Mouse (Mus musculus) stomach, embryonic 15.5 days (tissue): ENCODE data around the gene Zan. TPM values are rescaled to one million over a fixed set of nuclear protein-coding genes. Genes with fewer than 3 reads are reported as not detected.
A peak's percentile ranks its signal among the peaks of the same experiment; 100 is the strongest.

ENCODE experiments used
- ATAC-seq: fragments of 200-750 bp; cut with Nextera tagmentation; 2 replicates; pipeline ENCODE4 v1.8.0; 2017; ENCODE audit warnings: low read depth, moderate number of reproducible peaks, moderate TSS enrichment; ENCODE audit not compliant: insufficient read depth, low FRiP score
- H3K27ac ChIP-seq: fragments of 300-500 bp; sonication (generic); 2 replicates; pipeline ENCODE4 v1.5.1; 2015; ENCODE audit warnings: mild to moderate bottlenecking, inconsistent platforms
- H3K27me3 ChIP-seq: fragments of 300-500 bp; sonication (generic); replicated peaks from 2 replicates; pipeline ENCODE4 v1.6.1; 2015; ENCODE audit warnings: inconsistent platforms
- H3K36me3 ChIP-seq: fragments of 300-500 bp; sonication (generic); 2 replicates; pipeline ENCODE4 v1.6.1; 2015; ENCODE audit warnings: inconsistent platforms
- H3K4me1 ChIP-seq: fragments of 300-500 bp; sonication (generic); 2 replicates; pipeline ENCODE4 v1.6.1; 2015; ENCODE audit warnings: inconsistent platforms
- H3K4me2 ChIP-seq: fragments of 300-500 bp; sonication (generic); 2 replicates; pipeline ENCODE4 v1.6.1; 2015; ENCODE audit warnings: mild to moderate bottlenecking, inconsistent platforms
- H3K4me3 ChIP-seq: fragments of 300-500 bp; sonication (generic); replicated peaks from 2 replicates; pipeline ENCODE4 v1.5.1; 2015; ENCODE audit warnings: inconsistent platforms
- H3K9ac ChIP-seq: fragments of 300-500 bp; sonication (generic); 2 replicates; pipeline ENCODE4 v1.6.1; 2015; ENCODE audit warnings: inconsistent platforms
- H3K9me3 ChIP-seq: fragments of 300-500 bp; sonication (generic); 2 replicates; pipeline ENCODE4 v1.6.1; 2016; ENCODE audit warnings: inconsistent platforms
- WGBS: fragments of 180-500 bp; shearing (Covaris S2); methylation state at CpG from one replicate; pipeline ENCODE4 v1.1.7; 2015; 5-methylcytosine and 5-hydroxymethylcytosine counted together
- polyA plus RNA-seq: library from polyadenylated mRNA; unstranded; fragments of >200 nt; fragmentation: Nextera tagmentation; extraction: Ambion mirVana; gene quantifications from 2 replicates; pipeline ENCODE4 v1.2.1, GENCODE M21; 2015

Gene Zan
- polyA plus RNA-seq, 1 experiment from 2014 or later, result 0.72 TPM

DNA sequence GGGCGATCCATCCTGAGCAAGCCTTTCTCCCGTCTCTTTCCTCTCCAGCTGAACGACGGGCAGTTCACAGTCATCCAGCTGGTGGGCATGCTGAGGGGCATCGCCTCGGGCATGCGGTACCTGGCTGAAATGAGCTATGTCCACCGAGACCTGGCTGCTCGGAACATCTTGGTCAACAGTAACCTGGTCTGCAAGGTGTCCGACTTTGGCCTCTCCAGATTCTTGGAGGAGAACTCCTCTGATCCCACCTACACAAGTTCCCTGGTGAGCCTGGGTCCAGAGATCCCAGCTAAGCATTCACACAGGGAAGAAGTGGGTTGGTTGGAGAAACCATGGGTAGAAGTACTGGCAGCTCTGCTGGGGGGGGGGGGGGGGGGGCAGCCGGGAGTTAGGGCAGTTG, 107.2 kb downstream of the Zan start:
- Histone ChIP-seq H3K4me1 (peaks cover 3% of the 10 kb centered on the region; the same call in 1 of the 2 replicates), H3K36me3 (peaks cover 93% of the 10 kb centered on the region), H3K27me3 (no peaks in the 10 kb centered on the region), H3K4me2 (no peak overlapping the region), H3K9me3 (no peaks in the 10 kb centered on the region), H3K4me3 (no peak overlapping the region), H3K9ac (no peak overlapping the region), H3K27ac (no peak overlapping the region)
- ATAC-seq, result no peak
- 97% methylated on average over 10 of the region's 11 CpGs for WGBS

DNA sequence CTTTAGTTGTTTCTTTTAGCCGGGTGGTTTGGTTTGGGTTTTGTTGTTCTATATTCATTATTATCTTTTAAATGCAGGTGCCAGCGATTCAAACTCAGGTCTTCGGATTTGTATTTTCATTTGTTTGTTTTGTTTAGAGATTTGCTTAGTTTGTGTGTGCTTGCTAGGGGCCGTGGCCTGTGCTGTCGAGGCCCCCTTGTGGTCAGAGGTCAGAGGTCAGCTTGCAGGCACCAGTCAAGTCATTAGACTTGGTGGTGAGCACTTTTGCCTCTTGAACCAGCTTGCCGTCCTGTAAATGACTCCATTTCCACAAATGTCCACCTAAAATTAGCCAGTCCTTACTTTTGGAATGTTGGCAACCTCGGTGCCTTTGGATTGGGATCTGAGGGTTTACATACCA, 118.5 kb downstream of the Zan start:
- no peak for ATAC-seq
- Histone ChIP-seq H3K27ac (no peak overlapping the region), H3K4me2 (no peak overlapping the region), H3K9me3 (no peaks in the 10 kb centered on the region), H3K9ac (no peak overlapping the region), H3K4me1 (no peaks in the 10 kb centered on the region), H3K27me3 (no peaks in the 10 kb centered on the region), H3K36me3 (peaks cover 62% of the 10 kb centered on the region), H3K4me3 (no peak overlapping the region)
- 25% methylated on average over 7 of the region's 7 CpGs for WGBS

DNA sequence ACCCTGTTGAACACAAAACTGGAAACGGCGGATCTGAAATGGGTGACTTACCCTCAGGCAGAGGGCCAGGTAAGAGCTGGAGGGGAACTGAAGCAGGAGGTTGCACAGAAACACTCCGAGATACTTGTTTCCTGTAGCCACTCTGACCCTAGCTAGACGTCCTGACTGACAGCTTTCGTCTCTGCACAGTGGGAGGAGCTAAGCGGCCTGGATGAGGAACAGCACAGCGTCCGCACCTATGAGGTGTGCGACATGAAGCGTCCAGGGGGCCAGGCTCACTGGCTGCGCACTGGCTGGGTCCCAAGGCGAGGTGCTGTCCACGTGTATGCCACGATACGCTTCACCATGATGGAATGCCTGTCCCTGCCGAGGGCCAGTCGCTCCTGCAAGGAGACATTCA, 122.8 kb downstream of the Zan start:
- Histone ChIP-seq H3K27me3 (no peaks in the 10 kb centered on the region), H3K27ac (no peak overlapping the region), H3K9ac (no peak overlapping the region), H3K4me1 (peaks cover 21% of the 10 kb centered on the region), H3K4me3 (no peak overlapping the region), H3K36me3 (peaks cover 30% of the 10 kb centered on the region), H3K9me3 (no peaks in the 10 kb centered on the region), H3K4me2 (no peak overlapping the region)
- WGBS, result 81% methylated on average over 17 of the region's 17 CpGs
- no peak for ATAC-seq

DNA sequence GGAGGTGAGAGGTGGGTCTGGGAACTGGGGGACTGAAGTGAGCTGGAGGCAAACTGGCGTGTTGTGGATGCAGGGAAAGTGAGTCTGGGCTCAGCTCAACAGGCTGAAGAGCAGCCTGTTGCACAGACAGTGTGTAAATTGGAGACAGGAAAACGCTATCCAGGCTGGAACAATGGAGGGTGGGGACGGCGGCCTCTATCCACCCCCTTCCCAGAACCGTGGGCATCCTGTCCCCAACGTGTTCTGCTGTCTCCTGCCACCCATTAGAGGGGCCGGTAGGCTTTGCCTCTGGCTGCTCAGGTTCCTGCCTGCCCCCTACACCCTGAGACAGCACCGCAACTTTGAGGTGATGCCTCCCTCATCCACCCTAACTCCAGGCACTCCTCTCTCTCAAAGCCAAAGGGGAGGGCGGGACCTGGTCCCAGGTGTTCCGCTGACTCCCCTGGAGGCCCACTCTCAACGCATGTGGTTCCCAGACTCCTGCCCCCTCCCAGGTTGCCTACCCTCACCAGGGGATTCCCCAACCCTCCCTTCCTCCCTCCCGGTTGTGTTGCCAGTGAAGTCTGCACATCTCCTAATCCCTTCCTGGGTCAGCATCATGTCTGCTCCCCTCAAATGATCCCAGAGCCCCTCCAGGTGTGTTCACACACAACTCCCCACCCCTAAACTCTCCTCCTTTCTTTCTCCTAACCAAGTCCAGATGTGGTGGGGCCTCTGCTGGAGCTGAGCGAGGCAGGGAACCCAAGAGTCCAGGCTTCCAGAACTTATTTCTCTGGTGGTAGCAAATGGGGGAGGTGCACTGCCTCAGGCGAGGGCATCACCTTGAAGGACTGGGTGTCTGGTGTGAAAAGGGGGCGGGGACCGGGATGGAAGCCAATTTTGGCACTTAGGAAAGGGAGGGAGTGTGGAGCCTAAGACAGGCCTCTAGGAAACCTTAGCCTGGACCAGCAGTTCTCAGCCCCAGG, 124.6 kb downstream of the Zan start:
- H3K27me3 ChIP-seq, result no peaks in the 10 kb centered on the region
- H3K4me1 ChIP-seq, result peaks cover 34% of the 10 kb centered on the region
- 15% methylated on average over 16 of the region's 16 CpGs for WGBS
- no peaks in the 10 kb centered on the region for H3K9me3 ChIP-seq
- peaks cover 24% of the 10 kb centered on the region for H3K36me3 ChIP-seq
- H3K4me2 ChIP-seq, result peak overlapping the region; percentile 89
- peak overlapping the region; percentile 82 for H3K4me3 ChIP-seq
- H3K9ac ChIP-seq, result peak overlapping the region; percentile 34; the same call in 1 of the 2 replicates
- ATAC-seq, result no peak
- peak overlapping the region; percentile 98 for H3K27ac ChIP-seq

DNA sequence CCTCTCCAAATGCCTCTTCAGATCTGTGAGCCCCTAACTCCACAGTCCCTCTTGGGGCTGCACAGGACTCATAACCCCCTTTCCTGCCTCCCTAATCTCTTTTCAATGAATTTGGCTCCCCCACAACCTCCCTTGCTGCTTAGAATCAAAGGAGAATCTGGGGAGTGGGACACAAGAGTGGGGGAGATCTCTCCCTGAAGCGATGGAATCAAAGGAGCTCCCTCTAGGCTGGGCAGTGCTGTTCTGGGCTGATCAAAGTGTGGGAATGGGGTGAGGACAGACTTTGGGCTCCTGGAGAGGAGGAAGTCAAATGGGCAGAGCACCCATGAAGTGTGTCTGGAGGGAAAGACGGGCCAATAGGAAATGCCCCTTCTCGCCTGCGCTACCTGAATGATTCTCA, 125.5 kb downstream of the Zan start:
- Histone ChIP-seq H3K9me3 (no peaks in the 10 kb centered on the region), H3K9ac (peak overlapping the region; percentile 96), H3K36me3 (peaks cover 23% of the 10 kb centered on the region), H3K4me2 (peak overlapping the region; percentile 89), H3K27ac (peak overlapping the region; percentile 98), H3K4me1 (peaks cover 39% of the 10 kb centered on the region), H3K27me3 (no peaks in the 10 kb centered on the region), H3K4me3 (peak overlapping the region; percentile 82)
- WGBS, result 6% methylated on average over 4 of the region's 4 CpGs
- no peak for ATAC-seq

DNA sequence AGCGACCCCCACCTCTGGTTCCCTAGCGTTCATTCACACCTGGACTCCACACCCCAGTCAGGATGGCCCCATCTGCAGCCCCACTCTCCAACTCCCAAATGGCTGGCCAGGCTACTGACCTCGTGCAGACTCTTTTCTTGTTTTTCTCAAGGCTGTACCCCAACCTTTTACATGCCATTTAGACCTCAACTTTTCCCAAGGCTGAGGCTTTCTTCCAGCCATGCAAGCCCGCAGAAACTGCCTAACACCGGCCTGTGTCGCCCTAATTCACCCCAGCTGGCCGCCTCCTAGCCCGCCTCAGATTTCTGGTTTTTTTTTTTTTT, 125.8 kb downstream of the Zan start:
- 2% methylated on average over 8 of the region's 8 CpGs for WGBS
- peaks cover 21% of the 10 kb centered on the region for H3K36me3 ChIP-seq
- no peaks in the 10 kb centered on the region for H3K27me3 ChIP-seq
- peak overlapping the region; percentile 96 for H3K9ac ChIP-seq
- no peak for ATAC-seq
- H3K4me2 ChIP-seq, result peak overlapping the region; percentile 89
- H3K27ac ChIP-seq, result peak overlapping the region; percentile 98
- H3K9me3 ChIP-seq, result no peaks in the 10 kb centered on the region
- H3K4me1 ChIP-seq, result peaks cover 40% of the 10 kb centered on the region
- peak overlapping the region; percentile 82 for H3K4me3 ChIP-seq

DNA sequence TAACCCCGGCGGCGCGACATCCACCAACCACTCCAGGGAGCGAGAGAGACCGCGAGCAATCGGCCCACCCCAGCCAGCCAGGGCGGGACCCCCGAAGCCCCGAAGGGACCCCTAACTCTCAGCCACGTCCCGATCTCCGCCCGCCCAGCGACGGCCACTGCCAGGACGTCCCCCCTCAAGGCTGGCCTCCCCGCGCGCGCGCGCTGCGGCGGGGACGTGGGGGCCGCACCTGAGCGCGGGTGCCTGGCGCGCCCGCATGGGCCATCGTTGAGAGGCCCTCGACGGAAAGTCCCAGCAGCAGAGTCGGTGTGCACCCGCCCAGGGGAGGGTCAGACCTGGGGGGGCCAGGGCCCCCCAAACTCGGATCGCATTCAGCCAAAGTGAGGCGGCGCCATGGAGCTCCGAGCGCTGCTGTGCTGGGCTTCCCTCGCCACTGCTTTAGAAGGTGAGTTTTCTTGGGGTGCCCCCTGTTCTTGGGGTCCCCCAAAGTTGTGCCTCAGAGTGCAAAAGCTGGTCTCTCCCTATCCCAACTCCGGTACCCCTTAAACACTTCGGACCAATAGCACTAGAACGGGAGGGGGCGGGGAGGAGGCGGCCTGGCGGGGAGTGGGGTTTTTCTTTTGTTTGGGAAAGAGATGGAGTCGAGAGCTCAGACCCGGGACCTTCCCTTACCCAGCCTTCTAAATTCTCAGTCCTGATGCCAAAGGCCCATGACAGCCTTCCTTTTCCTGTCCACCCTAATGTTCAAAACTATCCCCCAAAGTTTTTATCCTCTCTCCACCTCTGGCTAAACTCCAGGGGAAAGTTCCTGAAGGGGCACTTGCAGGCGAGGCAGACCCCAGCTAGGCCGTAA, 126.4 kb downstream of the Zan start:
- H3K4me1 ChIP-seq, result peaks cover 42% of the 10 kb centered on the region
- ATAC-seq, result peak; percentile 48
- peak overlapping the region; percentile 96 for H3K9ac ChIP-seq
- H3K4me2 ChIP-seq, result peak overlapping the region; percentile 89
- under 1% methylated on average over 54 of the region's 55 CpGs for WGBS
- H3K9me3 ChIP-seq, result no peaks in the 10 kb centered on the region
- H3K4me3 ChIP-seq, result peak overlapping the region; percentile 82
- H3K36me3 ChIP-seq, result peaks cover 15% of the 10 kb centered on the region
- peak overlapping the region; percentile 98 for H3K27ac ChIP-seq
- no peaks in the 10 kb centered on the region for H3K27me3 ChIP-seq

DNA sequence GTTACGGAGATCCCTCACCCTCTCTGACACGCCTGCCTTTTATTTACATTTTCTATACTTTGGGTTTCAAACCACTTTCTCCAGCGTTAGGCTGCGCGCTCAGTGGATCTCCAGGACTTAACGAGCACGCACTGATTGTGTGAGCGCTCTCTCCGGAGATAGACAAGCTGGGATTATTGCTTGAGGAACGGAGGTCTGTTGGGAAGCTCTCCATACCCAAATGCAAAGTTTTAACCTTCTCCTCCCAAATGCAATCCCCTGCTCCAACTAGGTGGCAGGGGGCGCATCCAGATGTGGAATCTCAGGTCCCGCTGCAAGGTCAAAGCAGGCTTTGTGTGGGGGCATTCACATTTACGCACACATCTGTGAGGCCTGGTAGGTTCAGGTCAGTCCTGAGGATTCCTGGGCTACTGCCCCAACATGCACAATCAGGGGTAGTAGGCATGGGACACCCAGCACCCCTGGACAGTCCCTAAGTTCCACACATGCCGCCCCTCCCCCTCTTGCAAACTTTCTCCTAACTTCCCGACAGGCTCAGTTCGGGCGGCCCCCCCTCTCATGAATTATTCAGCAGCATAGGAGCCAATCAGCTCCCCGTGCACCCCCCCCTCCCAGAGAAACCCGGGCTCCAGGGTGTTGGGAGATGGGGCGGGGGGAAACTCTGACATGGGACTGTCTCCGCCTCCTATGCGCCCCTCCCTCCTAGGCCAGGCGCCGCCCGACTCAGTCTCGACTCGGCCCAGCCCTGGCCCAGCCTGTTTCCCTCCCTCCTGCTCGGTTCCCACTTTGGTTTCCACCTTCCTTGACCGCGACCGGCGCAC, 127.3 kb downstream of the Zan start, which contains the start of gene Ephb4:
Gene Ephb4, plus strand, starts transcription at position 726 of the 821 bp plus-strand sequence.
- Histone ChIP-seq H3K27me3 (no peaks in the 10 kb centered on the region), H3K4me2 (peak within 1 kb of the TSS; percentile 89), H3K27ac (peak within 1 kb of the TSS; percentile 98), H3K4me3 (peak within 1 kb of the TSS; percentile 82), H3K36me3 (peaks cover 9% of the 10 kb centered on the region), H3K9me3 (no peaks in the 10 kb centered on the region), H3K9ac (peak within 1 kb of the TSS; percentile 96), H3K4me1 (peaks cover 44% of the 10 kb centered on the region)
- ATAC-seq, result peak; percentile 93
- WGBS, result under 1% methylated on average over 32 of the region's 32 CpGs

DNA sequence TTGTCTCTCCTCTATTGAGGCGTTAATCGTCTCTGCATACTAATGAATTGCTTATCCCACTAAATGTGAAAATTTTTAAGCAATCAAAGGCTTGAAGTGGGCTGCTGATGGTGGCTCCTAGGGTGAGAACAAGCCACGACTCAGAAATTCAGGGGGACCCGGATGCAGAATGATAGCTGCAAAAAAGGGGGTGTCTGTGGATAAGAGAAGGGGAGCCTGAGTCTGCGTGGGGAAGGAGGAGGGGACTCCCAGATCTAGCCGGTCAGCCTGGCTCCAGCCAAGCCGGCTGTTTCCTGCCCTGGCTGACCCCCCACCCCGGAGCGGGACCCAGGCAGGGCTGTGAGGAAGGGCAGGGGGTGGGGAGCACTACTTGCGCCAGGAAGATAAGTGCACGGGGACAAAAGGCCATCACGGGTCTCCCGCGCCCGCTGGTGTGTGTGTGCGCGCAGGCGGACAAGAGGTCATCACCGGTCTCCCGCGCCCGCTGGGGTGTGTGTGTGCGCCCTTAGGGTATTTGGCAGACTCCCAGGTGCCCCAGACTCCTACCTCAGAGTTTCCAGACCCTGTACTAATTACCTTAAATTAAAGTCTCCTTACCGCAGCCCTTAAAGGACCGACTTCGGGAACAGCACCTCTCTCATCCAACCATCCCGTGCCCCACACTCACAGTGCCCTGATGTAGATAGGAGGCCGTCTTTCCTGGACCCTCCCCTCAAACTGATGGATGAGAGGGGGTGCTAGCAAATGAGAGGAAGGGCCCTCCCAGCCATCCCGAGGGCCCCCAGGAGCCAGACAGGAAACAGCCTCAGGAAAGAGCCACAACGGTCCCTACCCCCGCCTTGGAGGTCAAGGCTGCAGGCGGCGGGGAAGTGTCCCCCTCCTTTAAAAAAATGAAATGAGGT, 128.1 kb downstream of the Zan start:
- peak overlapping the region; percentile 19; the same call in 1 of the 2 replicates for H3K9ac ChIP-seq
- H3K4me1 ChIP-seq, result peaks cover 44% of the 10 kb centered on the region
- ATAC-seq, result no peak; the same call in 1 of the 2 replicates
- no peaks in the 10 kb centered on the region for H3K9me3 ChIP-seq
- H3K4me3 ChIP-seq, result peak overlapping the region; percentile 82
- no peaks in the 10 kb centered on the region for H3K27me3 ChIP-seq
- WGBS, result 3% methylated on average over 33 of the region's 33 CpGs
- H3K4me2 ChIP-seq, result peak overlapping the region; percentile 89
- peaks cover under 1% of the 10 kb centered on the region; the same call in 1 of the 2 replicates for H3K36me3 ChIP-seq
- peak overlapping the region; percentile 98 for H3K27ac ChIP-seq

DNA sequence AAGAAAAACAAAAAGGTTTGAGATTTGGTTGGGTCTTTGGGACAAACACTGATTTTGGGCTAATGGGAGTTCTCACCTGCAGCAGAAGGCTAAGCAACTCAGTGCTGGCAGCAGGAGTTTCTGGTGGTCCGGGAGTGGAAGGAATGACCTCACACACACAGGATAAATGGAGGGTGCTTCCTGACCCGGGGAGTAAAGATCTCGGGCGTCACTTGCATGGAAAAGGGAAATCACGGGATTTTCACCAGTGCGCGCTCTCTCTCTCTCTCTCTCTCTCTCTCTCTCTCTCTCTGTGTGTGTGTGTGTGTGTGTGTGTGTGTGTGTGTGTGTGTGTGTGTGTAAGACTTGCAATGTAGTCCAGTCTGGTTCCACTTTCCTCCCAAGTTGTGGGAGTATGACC, 129.0 kb downstream of the Zan start:
- Histone ChIP-seq H3K4me3 (no peak overlapping the region), H3K27me3 (no peaks in the 10 kb centered on the region), H3K9me3 (no peaks in the 10 kb centered on the region), H3K9ac (no peak overlapping the region), H3K36me3 (no peaks in the 10 kb centered on the region), H3K4me2 (peak overlapping the region; percentile 89; the same call in 1 of the 2 replicates), H3K27ac (peak overlapping the region; percentile 98), H3K4me1 (peaks cover 44% of the 10 kb centered on the region)
- WGBS, result 19% methylated on average over 7 of the region's 7 CpGs
- ATAC-seq, result no peak
